Mouse (Mus musculus) kidney, postnatal 14 days (tissue): ENCODE measurements at regions not wholly inside any gene's neighbourhood (a gene's known extent, or its start where the extent isn't known, plus 50 kb on each side); places are given as distances from the start of the nearest gene placed in this dataset.

Experiments
- DNase-seq: peaks from one replicate; pipeline ENCODE4 v3.0.0; 2022; ENCODE audit warnings: mixed read lengths

DNA sequence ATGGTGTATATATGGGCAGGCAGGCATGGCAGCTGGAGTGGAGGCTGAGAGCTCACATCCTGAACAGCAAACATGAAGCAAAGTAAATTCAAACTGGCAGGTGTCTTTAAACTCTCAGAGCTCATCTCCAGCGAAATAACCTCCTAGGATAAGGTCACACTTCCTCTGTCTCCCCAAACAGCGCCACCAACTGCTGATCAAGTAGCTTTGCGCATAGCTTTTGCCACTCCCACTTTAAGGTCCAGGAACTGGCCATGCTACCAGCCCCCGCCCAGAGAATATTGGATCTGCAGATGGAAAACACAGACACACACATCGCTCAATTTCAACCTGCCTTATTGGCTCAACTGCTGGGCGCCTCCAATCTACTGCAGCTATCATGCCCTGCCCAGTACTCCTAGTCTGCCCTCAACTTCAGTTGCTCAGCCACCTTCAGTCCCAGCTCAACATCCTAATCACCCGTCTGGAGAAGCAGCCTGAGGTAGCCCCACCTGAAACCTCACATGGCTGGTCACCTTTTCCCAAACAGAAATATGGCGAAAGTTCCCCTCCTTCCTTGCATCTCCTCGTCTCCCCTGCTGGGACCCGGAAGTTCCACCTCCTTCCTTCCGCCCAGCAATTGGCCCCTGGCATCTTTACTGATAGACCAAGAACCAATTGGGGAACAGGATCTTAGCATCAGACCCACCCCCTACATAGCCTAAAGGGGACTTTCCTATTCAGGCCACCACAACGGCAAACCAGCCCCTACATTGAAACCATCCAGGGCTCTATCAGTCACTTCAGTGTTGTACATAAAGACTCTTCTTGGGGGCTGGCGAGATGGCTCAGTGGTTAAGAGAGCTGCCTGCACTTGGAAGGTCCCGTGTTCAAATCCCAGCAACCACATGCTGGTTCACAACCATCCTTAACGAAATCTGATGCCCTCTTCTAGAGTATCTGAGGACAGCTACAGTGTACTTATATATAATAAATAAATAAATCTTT is 70.4 kb upstream of the Slc38a4 start:
- no peak for DNase-seq

DNA sequence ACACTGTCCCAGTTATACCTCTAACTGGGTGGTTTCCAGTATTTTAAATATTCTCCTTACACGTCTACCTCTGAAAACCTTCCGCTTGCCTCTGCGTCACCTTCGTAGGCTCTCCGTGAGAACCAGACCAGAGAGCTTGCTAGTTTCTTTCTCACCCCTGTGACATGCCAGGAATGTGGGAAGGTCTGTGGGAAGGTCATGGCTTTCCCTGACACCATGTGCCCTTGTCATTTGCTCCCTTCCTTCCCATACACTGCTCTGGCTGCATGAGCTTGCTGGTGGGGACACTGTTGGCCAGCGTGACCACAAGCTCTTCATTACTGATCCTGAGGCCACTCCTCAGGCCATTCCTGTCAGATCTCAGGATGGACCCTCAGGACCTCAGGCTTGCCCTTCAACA is 66.5 kb upstream of the Slc38a4 start:
- DNase-seq = no peak

DNA sequence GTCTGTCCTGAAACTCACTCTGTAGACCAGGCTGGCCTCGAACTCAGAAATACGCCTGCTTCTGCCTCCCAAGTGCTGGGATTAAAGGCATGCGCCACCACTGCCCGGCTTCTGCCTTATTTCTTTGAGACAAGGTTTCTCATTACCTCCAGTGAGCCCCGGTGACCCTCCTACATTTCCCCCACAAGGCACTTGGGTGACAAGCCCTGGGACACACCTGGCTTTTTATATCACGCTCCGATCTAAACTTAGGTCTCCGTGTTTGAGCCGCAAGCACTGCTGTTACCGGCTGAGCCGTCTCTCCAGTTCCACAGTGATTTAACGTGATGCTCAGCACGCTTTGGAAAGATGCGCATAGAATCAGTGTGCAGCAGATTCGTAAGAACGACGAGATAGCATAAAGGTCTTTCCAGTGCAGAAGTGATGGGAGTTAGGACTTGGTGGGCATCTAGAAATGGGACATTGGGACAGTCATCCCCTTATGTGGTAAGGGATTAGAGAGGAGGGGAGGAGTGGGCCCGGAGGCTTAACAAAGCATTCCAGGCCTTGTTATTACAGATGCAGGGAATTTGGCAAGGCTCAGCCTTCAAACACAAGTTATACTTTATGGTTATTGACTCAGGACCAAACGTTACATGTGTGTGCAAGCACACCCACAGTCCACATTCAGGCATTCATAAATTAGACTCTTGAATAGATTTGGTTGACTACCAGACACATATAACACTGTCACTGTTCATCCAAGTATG is 56.9 kb upstream of the Slc38a4 start:
- no peak for DNase-seq

DNA sequence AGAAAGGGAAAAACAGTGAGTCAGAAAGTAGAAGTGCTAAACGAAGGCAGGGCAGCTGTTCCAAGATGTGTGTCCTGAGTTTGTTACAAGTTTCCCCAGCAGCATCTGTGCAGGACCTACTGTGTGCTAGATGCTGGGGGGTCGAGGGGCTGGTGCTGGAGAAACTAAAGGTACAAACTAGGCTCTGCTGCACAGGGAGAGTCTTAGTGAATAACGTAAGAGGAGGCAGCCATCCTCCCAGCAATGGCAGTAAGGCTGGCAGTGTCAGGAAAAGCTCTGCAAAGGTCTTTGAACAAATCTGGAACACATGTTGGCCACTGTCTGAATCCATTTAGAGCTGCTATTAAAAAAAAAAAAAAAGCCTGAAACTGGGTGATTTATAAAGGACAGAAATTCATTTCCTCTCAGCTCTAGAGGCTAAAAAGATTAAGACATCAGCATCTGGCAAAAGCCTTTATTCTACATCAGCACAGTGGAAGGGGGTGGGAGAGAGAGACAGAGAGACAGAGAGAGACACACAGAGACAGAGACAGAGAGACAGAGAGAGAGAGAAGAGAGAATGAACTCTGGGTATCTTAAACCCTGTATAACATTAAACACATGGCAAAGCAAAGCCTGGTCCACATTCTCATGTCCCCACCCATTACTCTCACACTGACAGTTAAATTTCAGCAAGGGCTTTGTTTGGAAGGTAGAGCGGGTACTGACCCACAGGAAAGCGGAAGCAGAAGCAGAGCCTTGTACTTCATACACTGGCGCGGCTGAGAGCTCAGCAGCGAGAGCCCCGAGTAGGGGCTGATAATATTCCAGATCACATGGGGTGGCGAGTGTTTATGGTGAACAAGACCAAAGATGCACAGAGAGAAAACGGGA is 55.8 kb upstream of the Slc38a4 start:
- DNase-seq = no peak

DNA sequence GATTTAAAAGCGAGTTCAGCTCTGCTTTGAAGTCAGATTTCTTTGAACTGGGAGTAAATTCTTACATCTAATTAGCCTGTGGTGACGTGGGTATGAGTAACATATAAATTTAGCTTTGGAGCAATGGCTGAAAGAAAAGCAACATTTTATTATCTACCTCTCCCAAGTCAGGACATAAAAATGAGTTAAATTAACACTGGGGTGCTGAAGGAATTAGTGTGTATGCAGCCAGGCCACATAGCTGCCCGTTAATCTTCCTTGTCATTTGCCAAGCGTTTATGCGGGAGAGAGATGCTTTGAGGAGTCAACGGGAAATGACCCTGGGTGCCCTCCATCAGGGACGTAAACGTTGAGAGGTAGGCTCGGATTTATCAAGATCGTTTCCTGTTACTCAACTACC is 52.0 kb upstream of the Slc38a4 start:
- DNase-seq = no peak

DNA sequence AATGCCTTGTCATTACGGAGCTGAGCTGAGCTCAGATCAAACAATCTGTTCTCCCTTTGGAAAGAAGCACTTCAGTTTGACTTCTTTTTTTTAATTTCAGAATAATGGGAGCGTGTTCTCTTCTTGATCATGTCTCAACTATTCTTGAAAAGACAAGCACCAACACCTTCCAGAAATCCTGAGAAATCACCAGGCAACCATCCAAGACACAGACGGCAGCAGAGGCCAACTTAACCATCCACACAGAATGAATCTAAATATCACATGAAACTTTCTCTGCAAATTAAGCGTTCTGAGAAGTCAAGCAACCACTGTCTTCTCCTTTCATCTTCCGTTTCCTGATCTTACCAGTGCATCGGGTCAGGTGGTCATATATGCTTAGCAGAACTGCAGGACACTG is 50.8 kb upstream of the Slc38a4 start:
- DNase-seq = no peak
